Mouse (Mus musculus): ENCODE measurements around the gene Tgfa. TPM values are rescaled to one million over a fixed set of nuclear protein-coding genes. Genes with fewer than 3 reads are reported as not detected.
A peak's percentile ranks its signal among the peaks of the same experiment; 100 is the strongest.

The Tgfa gene
- polyA plus RNA-seq, 1 experiment from 2014 or later, result 2.7 TPM

DNA sequence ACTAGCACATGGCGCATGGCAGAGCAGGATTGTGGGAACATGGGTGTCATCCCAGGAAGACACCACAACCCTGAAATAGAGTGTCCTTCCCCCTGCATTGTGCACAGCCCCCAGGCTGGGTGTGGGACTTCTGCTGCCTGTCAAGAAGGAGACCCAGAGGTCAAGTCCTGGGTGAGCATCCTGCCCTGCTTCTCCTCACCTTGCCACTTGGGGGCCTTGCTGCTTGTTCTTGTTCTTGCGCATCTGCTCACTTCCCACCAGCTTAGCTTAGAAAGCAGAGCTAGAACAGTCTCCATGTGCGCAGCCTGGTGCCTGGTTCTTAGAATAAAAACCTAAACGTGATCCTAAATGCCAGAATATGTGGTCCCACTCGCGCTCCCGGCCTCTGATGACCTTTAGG, 82.6 kb downstream of the Tgfa start:
- 0 out of 2 replicates have a peak, but pooled peaks cover 4% of the 10 kb centered on the region for H3K9me3 ChIP-seq
- 70% methylated on average over 7 of the region's 7 CpGs for WGBS

DNA sequence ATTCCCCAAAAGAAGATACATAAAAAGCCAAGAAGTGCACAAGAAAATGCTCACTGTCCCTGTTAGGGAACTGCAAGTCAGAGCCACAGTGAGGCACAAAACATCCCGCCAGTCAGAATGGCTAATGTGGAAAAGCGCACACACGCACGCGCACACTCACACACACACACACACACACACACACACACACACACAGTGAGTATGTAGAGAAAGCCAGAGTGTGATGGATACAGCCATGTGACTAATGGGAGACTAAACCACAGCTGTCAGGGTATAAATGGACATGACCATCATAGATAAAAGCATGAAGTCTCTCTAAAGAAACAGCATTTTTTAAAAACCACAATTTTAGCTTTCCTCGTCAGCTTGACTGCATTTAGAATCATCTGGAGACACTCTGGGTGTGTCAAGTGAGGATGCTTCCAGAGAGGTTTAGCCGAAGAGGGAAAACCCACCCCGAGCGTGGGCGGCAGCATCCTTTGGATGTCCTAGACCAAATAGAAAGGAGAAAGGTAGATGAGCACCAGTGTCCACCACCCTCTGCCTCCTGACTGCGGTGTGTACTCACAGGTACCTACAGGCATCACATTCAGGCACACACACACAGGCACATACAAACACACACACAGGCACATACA, 86.7 kb downstream of the Tgfa start:
- no peaks in the 10 kb centered on the region for H3K36me3 ChIP-seq
- H3K4me3 ChIP-seq, result no peak overlapping the region
- 86% methylated on average over 11 of the region's 11 CpGs for WGBS
- H3K9me3 ChIP-seq, result no peaks in the 10 kb centered on the region
- no peaks in the 10 kb centered on the region for H3K27me3 ChIP-seq
- ATAC-seq (ENCODE audit: low FRiP score, low read depth), result no peak
- no peaks in the 10 kb centered on the region for H3K4me1 ChIP-seq
- H3K27ac ChIP-seq, result no peak overlapping the region
- H3K4me2 ChIP-seq (replicated peaks), result no peak overlapping the region
- H3K9ac ChIP-seq, result no peak overlapping the region

More for the DNA sequence above, 82.6 kb downstream of the Tgfa start:
- no peak overlapping the region for H3K27ac ChIP-seq
- H3K27me3 ChIP-seq, result no peaks in the 10 kb centered on the region
- no peaks in the 10 kb centered on the region for H3K4me1 ChIP-seq
- H3K36me3 ChIP-seq, result no peaks in the 10 kb centered on the region
- H3K4me2 ChIP-seq (replicated peaks), result no peak overlapping the region
- H3K9ac ChIP-seq, result no peak overlapping the region
- ATAC-seq (ENCODE audit: low FRiP score, low read depth), result no peak
- H3K4me3 ChIP-seq, result no peak overlapping the region

DNA sequence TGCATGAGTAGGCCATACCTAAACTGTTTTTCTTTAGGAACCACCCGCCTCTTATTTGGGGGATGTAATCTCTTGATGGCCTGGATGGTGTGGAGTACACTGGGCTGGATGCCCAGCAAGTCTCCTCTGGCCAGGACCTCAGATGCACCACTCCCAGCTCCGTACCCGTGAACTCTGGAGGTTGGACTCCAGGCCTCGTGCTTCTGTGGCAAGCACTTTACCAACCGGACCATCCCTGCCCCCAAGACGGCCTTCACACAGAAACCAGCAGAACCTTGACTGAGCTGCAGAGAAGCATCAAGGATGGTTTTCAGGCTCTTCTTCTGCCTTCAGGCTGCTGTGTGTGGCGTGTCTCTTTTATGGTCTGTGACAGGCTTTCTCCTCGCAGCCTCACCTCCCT, 98.3 kb downstream of the Tgfa start:
- no peak overlapping the region for H3K4me3 ChIP-seq
- 75% methylated on average over 8 of the region's 8 CpGs for WGBS
- H3K36me3 ChIP-seq, result no peaks in the 10 kb centered on the region
- no peak overlapping the region for H3K27ac ChIP-seq
- no peaks in the 10 kb centered on the region for H3K4me1 ChIP-seq
- H3K9me3 ChIP-seq, result no peaks in the 10 kb centered on the region
- H3K27me3 ChIP-seq, result no peaks in the 10 kb centered on the region
- no peak for ATAC-seq (ENCODE audit: low FRiP score, low read depth)
- no peak overlapping the region for H3K9ac ChIP-seq
- H3K4me2 ChIP-seq (replicated peaks), result no peak overlapping the region

DNA sequence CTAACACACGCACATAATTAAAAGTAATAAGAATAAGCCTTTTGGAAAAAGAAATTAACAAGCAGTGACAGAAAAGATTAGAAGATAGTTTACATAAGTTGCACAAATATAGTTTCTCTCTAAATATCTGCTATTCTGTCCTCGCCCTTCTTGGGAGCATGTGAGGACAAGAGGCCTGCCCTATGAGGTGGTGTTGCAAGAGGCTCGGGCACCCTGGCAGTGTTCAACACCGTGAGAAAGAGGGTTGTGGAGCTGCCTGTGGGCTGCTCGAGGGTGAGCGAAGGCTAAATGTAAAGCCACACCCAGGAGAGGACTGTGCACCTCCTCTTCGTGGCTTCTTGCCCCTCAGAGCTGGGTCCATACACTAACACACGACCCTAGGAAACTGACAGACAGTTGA, 100.4 kb downstream of the Tgfa start:
- ATAC-seq (ENCODE audit: low FRiP score, low read depth), result no peak
- no peaks in the 10 kb centered on the region for H3K4me1 ChIP-seq
- H3K4me2 ChIP-seq (replicated peaks), result no peak overlapping the region
- H3K27ac ChIP-seq, result no peak overlapping the region
- no peaks in the 10 kb centered on the region for H3K27me3 ChIP-seq
- WGBS, result 75% methylated on average over 8 of the region's 8 CpGs
- no peaks in the 10 kb centered on the region for H3K9me3 ChIP-seq
- no peak overlapping the region for H3K4me3 ChIP-seq
- no peaks in the 10 kb centered on the region for H3K36me3 ChIP-seq
- H3K9ac ChIP-seq, result no peak overlapping the region

DNA sequence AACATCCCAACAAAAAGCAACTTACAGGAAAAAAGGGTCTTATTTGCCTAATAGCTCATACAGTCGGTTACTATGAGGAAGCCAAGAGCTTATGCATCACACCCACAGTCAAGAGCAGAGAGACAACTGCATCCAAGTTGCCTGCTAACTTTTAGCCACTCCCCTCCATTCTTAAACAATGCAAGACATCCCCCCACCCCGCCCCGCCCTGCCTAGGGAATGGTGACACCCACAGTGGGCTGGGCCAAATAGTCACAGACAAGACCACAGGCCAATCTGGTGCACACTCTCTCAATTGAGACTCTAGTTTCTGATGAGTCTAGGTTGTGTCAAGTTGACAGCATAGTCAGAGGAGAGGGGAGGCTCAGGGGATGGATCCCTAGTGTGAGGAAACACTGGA, 101.1 kb downstream of the Tgfa start:
- 92% methylated on average over 3 of the region's 3 CpGs for WGBS
- Histone ChIP-seq H3K4me2 (replicated peaks) (no peak overlapping the region), H3K4me1 (no peaks in the 10 kb centered on the region), H3K27ac (no peak overlapping the region), H3K9me3 (no peaks in the 10 kb centered on the region), H3K36me3 (no peaks in the 10 kb centered on the region), H3K27me3 (no peaks in the 10 kb centered on the region), H3K4me3 (no peak overlapping the region), H3K9ac (no peak overlapping the region)
- no peak for ATAC-seq (ENCODE audit: low FRiP score, low read depth)

DNA sequence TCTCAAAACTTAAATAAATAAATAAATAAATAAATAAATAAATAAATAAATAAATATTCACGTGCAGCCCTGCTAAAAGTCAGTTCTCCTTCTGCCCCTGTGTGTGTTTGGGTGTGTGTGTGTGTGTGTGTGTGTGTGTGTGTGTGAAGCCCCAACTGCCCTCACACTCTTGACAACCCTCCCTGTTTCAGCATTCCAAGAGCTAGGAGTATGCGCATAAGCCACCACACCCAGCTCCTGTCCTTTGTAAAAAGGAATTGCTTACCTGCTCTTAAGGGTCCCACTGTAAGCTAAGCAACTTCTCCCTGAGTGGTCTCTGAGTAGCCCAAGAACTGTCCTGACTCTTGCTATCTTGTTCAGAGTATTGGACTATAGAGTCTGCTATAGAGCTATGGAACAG, 101.9 kb downstream of the Tgfa start:
- H3K36me3 ChIP-seq, result no peaks in the 10 kb centered on the region
- H3K27me3 ChIP-seq, result no peaks in the 10 kb centered on the region
- H3K4me3 ChIP-seq, result no peak overlapping the region
- no peaks in the 10 kb centered on the region for H3K9me3 ChIP-seq
- H3K4me1 ChIP-seq, result no peaks in the 10 kb centered on the region
- H3K9ac ChIP-seq, result no peak overlapping the region
- 84% methylated on average over 2 of the region's 2 CpGs for WGBS
- no peak for ATAC-seq (ENCODE audit: low FRiP score, low read depth)
- no peak overlapping the region for H3K4me2 ChIP-seq (replicated peaks)
- H3K27ac ChIP-seq, result no peak overlapping the region

DNA sequence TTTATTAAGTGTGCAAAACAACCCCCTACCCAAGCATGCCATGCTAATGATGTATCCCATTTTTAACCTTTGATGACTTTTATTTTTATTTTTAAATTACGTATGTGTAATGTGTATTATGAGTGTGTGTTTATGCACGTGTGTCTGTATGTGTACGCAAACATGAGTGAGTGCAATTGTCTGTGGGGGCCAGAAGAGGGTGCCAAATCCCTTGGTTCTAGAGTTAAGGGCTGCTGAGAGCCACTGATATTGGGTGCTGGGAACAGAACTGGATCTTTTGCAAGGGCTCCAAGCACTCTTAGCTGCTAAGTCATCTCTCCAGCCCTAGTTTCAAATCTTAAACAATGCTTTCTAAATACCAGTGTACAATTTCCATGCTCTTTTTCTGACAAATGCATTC, 103.9 kb downstream of the Tgfa start:
- ATAC-seq (ENCODE audit: low FRiP score, low read depth), result no peak
- Histone ChIP-seq H3K9me3 (no peaks in the 10 kb centered on the region), H3K27me3 (no peaks in the 10 kb centered on the region), H3K27ac (no peak overlapping the region), H3K4me1 (no peaks in the 10 kb centered on the region), H3K4me2 (replicated peaks) (no peak overlapping the region), H3K4me3 (no peak overlapping the region), H3K36me3 (no peaks in the 10 kb centered on the region), H3K9ac (no peak overlapping the region)
- WGBS, result 90% methylated on average over 3 of the region's 3 CpGs

DNA sequence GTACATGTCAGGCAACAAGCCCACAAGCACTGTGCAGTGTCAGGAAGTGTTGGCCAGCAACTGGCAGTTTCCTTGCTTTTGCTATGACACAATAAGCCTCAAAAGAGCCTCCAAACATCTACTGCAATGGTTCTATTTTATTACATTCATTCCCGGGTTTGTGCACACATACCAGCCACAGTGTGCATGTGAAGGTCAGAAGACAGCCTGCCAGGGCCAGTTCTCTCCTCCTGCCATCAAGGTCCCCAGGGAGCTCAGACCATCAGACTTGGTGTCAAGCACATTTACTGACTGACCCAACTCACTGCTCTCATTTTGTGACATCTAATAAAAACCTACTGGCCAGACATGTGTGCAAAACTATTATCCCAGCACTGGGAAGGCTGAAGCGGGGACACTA, 104.4 kb downstream of the Tgfa start:
- ATAC-seq (ENCODE audit: low FRiP score, low read depth), result no peak
- Histone ChIP-seq H3K36me3 (no peaks in the 10 kb centered on the region), H3K9me3 (no peaks in the 10 kb centered on the region), H3K9ac (no peak overlapping the region), H3K27me3 (no peaks in the 10 kb centered on the region), H3K4me3 (no peak overlapping the region), H3K4me2 (replicated peaks) (no peak overlapping the region), H3K4me1 (no peaks in the 10 kb centered on the region), H3K27ac (no peak overlapping the region)
- 80% methylated on average over 2 of the region's 2 CpGs for WGBS

DNA sequence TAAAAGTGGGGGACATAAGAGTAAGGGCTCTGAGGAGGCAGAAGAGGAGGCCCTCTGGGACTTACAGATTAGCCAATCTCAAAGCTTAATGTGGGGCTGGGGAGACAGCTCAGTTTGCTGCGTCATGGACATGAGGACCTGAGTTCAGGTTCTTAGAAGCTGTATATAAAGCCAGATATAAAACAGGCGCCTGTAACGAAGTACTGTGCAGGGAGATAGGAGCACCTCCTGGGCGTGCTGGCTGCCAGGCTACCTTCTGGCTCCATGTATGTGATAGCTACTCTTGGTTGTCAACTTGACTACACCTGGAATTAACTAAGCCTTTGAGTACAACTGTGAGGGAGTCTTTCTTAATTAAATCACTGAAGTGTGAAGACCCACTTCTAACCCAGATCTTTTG, 110.7 kb downstream of the Tgfa start:
- WGBS, result 74% methylated on average over 4 of the region's 4 CpGs
- H3K9me3 ChIP-seq, result no peaks in the 10 kb centered on the region
- no peak overlapping the region for H3K9ac ChIP-seq
- H3K36me3 ChIP-seq, result no peaks in the 10 kb centered on the region
- no peak overlapping the region for H3K4me2 ChIP-seq (replicated peaks)
- no peaks in the 10 kb centered on the region for H3K4me1 ChIP-seq
- ATAC-seq (ENCODE audit: low FRiP score, low read depth), result no peak
- H3K27me3 ChIP-seq, result no peaks in the 10 kb centered on the region
- no peak overlapping the region for H3K27ac ChIP-seq
- no peak overlapping the region for H3K4me3 ChIP-seq

DNA sequence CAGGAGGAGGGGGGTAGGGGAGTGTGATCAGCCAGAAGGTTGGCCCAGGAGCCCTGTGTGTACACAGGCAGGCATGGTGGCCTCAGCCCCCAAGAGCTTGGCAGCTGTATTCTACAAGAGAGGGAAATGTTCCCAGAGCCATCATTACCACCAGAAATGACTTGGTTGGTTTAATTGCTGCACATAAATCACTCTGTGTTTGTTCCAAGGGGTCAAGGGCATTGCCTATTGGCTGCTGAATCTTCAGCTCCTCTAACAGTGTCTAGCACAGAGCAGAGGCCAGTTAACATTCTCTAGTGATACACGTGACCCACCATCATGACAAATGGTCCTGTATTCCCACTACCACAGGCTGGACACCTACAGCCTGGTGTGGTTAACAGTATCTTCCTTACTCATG, 119.0 kb downstream of the Tgfa start:
- Histone ChIP-seq H3K9me3 (no peaks in the 10 kb centered on the region), H3K4me2 (replicated peaks) (no peak overlapping the region), H3K4me3 (no peak overlapping the region), H3K36me3 (no peaks in the 10 kb centered on the region), H3K27ac (no peak overlapping the region), H3K9ac (no peak overlapping the region), H3K4me1 (peaks cover 9% of the 10 kb centered on the region), H3K27me3 (no peaks in the 10 kb centered on the region)
- ATAC-seq (ENCODE audit: low FRiP score, low read depth), result no peak
- 51% methylated on average over 1 of the region's 1 CpGs for WGBS

DNA sequence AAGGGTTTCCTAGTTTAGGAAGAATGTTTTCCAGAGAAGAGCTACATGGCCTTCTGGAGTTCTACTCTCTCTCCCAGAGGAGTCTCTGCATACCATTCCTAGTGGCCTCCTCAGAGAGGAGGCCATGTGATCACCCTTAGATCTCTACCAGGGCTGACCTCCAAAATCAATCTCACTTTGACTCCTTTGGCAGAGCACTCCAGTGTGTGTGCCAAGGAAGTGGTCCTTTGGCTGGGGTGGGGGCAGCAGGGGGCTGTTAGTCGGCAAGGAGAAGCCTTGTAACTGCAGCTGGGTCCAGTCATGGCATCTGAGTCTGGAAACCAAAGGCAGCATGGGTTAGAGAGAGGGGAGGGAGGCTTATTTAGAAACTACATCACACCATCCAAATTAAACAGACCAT, 122.0 kb downstream of the Tgfa start:
- Histone ChIP-seq H3K4me2 (replicated peaks) (no peak overlapping the region), H3K4me1 (peaks cover 9% of the 10 kb centered on the region), H3K9ac (no peak overlapping the region), H3K4me3 (no peak overlapping the region), H3K36me3 (no peaks in the 10 kb centered on the region), H3K27me3 (no peaks in the 10 kb centered on the region), H3K9me3 (no peaks in the 10 kb centered on the region), H3K27ac (no peak overlapping the region)
- WGBS, result 47% methylated on average over 1 of the region's 1 CpGs
- ATAC-seq (ENCODE audit: low FRiP score, low read depth), result peak; percentile 44; the same call in 1 of the 2 replicates

DNA sequence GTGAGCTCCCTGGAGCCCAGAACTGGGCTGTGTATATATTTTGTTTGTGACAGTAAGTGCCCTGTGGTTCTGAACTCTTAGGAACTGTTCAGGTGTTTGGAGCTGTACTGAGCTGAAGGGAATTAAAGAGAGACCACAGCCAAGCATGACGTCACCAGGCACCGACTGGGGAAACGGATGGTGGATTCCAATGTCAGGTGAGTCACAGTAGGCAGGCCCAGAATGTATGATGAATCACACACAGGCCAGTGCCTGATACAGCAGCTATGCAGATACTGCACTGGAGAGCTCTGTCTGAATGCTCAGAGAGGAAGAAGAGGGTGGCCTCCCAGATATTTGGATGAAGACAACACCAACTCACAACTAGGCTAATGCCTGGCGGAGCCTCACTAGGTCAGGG, 123.8 kb downstream of the Tgfa start:
- WGBS, result 67% methylated on average over 4 of the region's 4 CpGs
- H3K4me1 ChIP-seq, result peaks cover 4% of the 10 kb centered on the region
- no peak overlapping the region for H3K27ac ChIP-seq
- H3K9ac ChIP-seq, result no peak overlapping the region
- no peak overlapping the region for H3K4me3 ChIP-seq
- H3K27me3 ChIP-seq, result no peaks in the 10 kb centered on the region
- no peaks in the 10 kb centered on the region for H3K9me3 ChIP-seq
- no peak overlapping the region for H3K4me2 ChIP-seq (replicated peaks)
- H3K36me3 ChIP-seq, result no peaks in the 10 kb centered on the region
- ATAC-seq (ENCODE audit: low FRiP score, low read depth), result no peak

DNA sequence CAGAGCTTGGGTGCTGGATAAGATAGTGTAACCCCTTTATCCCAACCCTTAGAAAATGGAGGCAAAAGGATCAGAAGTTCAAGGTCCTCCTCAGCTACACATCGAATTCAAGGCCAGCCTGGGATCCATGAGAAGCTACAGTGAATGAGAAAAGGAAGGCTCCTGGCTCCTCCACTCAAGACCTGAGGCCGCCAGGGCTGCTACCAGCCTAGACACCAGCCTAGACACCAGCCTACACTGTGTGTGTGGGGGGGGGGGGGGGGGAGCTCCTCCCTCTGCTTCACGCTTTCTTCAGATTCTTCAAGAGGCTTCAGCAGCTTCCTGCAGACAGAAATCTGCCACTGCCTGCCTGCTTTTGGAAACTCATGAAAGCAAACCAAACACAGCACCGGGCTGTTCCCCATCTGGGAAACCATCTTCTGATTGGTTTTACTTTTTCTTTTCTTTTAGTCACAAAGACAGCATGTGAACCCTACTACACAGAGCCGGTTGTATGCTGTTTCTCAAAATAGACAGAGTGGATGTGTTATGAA, 127.1 kb downstream of the Tgfa start:
- 89% methylated on average over 5 of the region's 5 CpGs for WGBS
- no peaks in the 10 kb centered on the region for H3K36me3 ChIP-seq
- H3K9ac ChIP-seq, result no peak overlapping the region
- ATAC-seq (ENCODE audit: low FRiP score, low read depth), result no peak
- H3K27ac ChIP-seq, result no peak overlapping the region
- H3K9me3 ChIP-seq, result no peaks in the 10 kb centered on the region
- H3K4me1 ChIP-seq, result no peaks in the 10 kb centered on the region
- no peak overlapping the region for H3K4me2 ChIP-seq (replicated peaks)
- no peak overlapping the region for H3K4me3 ChIP-seq
- no peaks in the 10 kb centered on the region for H3K27me3 ChIP-seq
